Mouse (Mus musculus): ENCODE measurements at regions not wholly inside any gene's neighbourhood (a gene's known extent, or its start where the extent isn't known, plus 50 kb on each side); places are given as distances from the start of the nearest gene placed in this dataset.

DNA sequence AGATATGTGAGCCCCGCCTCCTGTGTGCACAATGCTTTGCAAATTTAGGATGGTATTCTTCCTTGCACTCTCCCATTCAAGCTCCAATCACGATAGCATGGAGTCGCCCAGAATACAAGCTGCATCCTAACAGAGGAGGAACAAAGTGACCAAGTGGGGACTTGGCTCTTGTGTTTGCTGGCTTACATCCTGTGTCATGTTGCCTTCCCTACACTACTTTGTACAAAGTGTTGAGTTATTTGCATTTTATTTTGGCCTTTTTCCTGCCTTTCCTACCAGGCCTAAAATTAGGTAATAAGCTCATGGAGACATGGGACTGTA, 83.5 kb upstream of the Dlx2 start:
- no peak for TF ChIP-seq CTCF (conservative IDR thresholded peaks at IDR 0.05; ENCODE audit: low read length)
- no peak for TF ChIP-seq POU5F1 (IDR thresholded peaks at IDR 0.05; ENCODE audit: borderline replicate concordance, low read length)
